Mouse (Mus musculus) gastrocnemius, postnatal 4 days (tissue): ENCODE data around the gene Naa50. TPM values are rescaled to one million over a fixed set of nuclear protein-coding genes. Genes with fewer than 3 reads are reported as not detected.

Experiments used
- DNase-seq, 2 experiments: peaks; one replicate each; pipeline ENCODE4 v3.0.0; 2021 to 2022; ENCODE audit warnings: low spot score in 2 of 2, mixed read lengths in 2 of 2
- total RNA-seq, 2 experiments: library from RNA; stranded (reverse); gene quantifications; 2 replicates each; pipeline ENCODE4 v1.2.3; 2021

Gene Naa50
- total RNA-seq, 2 experiments from 2014 or later, result 214 to 254 TPM

- DNase-seq, result no peak
These were observed 51.3 kb downstream of the Naa50 start for GRCm38 (mm10) chr16:44190968-44191367.

- DNase-seq, result no peak
These were observed 59.6 kb downstream of the Naa50 start for GRCm38 (mm10) chr16:44199066-44199703.

- DNase-seq, result no peak
These were observed 60.5 kb downstream of the Naa50 start for GRCm38 (mm10) chr16:44200146-44200545.

DNA sequence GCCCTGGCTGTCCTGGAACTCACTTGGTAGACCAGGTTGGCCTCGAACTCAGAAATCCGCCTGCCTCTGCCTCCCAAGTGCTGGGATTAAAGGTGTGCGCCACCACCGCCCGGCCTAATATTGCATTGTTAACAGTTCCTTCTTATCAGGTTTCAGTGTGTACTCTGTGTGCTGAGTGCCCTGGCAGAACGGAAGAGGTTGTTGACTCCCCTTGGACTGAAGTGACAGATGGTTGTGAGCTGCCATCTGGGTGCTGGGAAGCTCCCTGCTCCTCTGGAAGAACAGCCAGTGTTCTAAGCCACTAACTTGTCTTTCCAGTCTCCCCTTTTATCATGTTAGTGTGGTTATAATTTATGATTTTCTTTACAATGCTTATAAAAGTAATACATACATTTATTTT is 64.7 kb downstream of the Naa50 start:
- no peak for DNase-seq

DNA sequence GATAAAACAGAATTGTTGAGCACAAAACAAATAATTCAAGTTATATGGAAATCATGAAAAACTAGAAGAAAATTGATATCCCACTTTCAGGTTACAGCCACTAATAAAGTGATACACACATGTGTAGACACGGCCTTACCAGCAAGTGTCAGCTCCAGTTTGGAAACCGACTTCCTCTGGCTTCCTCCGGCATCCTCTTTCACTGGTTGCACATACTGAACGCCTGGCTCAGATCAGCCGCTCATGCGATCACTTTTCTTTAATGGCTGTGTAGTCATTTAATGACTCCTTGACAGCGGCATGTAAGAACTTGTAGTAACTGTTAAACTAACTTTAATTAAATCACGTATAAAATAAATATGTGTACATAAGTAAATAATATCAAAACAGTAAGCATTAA is 66.3 kb downstream of the Naa50 start:
- no peak for DNase-seq

DNA sequence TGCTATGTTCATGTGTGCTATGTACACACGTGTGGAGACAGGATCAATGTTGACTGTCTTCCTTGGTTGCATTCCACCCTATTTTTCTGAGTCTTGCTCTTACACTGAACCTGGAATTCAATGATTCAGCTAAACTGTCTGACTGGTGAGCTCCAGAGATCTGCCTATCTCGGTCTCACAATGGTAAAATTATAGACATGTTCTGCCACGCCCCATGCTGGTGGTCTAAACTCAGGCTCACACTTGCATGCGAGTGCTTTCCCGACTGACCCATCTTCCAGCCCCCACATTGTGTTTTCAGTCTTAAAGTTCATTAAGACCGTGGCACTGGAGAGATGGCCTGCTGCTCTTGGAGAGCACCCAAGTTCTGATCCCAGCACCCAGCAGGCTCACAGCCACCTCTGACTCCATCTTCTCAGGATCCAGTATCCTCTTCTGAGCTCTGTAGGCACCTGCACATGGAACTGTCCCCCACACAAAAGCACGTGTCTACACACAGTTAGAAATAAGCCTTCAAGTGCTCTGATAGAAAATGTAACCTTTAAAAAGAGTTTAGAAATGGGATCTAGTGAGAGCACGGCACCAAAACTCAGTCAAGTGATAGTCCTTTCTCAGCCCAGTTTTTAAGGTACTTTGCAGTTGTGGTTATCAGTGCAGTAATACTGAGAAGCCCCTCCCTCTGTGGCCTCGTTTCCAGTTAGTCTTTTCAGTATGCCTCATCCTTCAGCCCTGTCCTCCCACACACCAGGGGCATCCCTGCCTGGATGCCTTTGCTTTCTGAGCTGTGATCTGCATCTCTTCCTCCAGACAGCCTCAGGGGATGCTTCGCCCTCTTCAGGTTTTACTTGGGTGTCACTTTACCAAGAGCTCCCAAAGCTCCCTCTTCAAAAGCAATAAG is 70.8 kb downstream of the Naa50 start:
- DNase-seq, result no peak

DNA sequence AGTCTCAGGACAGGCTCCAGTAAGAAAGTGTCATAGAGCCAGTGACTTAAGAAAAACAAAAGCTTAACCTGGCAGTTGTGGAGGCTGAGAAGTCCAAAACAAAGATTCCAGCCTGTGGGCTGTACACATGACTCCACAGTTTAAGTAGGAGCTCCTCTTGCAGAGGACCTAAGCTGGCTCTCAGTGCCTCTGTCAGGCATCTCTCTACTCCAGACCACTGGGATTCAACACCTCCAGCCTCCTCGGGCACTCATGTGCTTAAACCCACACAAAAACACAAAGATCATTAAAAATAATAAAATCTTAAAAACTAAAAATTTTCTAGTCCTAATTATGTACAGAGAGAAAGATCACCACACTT is 71.4 kb downstream of the Naa50 start:
- no peak for DNase-seq

DNA sequence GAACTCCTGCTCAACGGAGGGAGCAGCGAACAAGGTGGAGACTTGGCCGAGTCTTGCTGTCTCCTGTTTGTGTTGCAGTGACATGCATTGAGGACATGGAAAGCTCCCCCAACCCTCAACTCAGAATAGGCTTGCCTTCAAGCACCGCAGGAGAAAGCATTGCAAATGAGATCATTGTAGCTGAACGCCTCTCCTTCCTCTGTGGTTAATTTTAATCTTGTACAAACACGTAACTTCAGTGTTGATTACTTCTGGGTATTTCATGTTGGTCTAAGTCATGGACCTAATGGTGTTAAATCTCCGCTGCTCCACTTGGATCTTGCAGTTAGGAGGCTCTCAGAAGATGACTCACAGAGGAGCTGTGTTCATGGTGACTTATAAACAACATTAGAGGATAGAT is 73.1 kb downstream of the Naa50 start:
- no peak for DNase-seq

Other genes starting within 250 kb of the Naa50 start
- gene Qtrt2, start 213.0 kb upstream of the Naa50 start, total RNA-seq, result 10 to 100 TPM; 15.2 to 16.7 TPM
- gene Zdhhc23, start 160.0 kb upstream of the Naa50 start, total RNA-seq, result under 1 TPM; 0.08 to 0.20 TPM
- gene Gramd1c, start 76.5 kb upstream of the Naa50 start, total RNA-seq, result 1 to 10 TPM; 1.9 to 2.6 TPM
- 10 to 100 TPM; 46.1 to 56.8 TPM for gene Atp6v1a, start 125 bp upstream of the Naa50 start, total RNA-seq
- gene Usf3, start 33.4 kb downstream of the Naa50 start, total RNA-seq, result 10 to 100 TPM; 37.3 to 41.9 TPM
- under 1 TPM; 0.29 to 0.93 TPM for gene Sidt1, start 193.4 kb downstream of the Naa50 start, total RNA-seq
- 10 to 100 TPM; 12.7 TPM for gene Spice1, start 207.3 kb downstream of the Naa50 start, total RNA-seq